Mouse (Mus musculus) neural tube, embryonic 13.5 days (tissue): ENCODE results near the gene Cacng4. TPM values are rescaled to one million over a fixed set of nuclear protein-coding genes. Genes with fewer than 3 reads are reported as not detected.

Experiments used
- ATAC-seq: fragments of 200-750 bp; cut with Nextera tagmentation; 2 replicates; pipeline ENCODE4 v1.8.0; 2017; ENCODE audit warnings: low read depth, mild to moderate bottlenecking, moderate TSS enrichment, moderate library complexity
- H3K27ac ChIP-seq: fragments of 300-500 bp; sonication (generic); replicated peaks from 2 replicates; pipeline ENCODE4 v1.5.1; 2015; ENCODE audit warnings: moderate library complexity, mild to moderate bottlenecking, inconsistent platforms
- H3K27me3 ChIP-seq: fragments of 300-500 bp; sonication (generic); 2 replicates; pipeline ENCODE4 v1.6.1; 2015; ENCODE audit warnings: mild to moderate bottlenecking, inconsistent platforms
- H3K36me3 ChIP-seq: fragments of 300-500 bp; sonication (generic); 2 replicates; pipeline ENCODE4 v1.6.1; 2015; ENCODE audit warnings: mild to moderate bottlenecking, inconsistent platforms
- H3K4me1 ChIP-seq: fragments of 300-500 bp; sonication (generic); replicated peaks from 2 replicates; pipeline ENCODE4 v1.6.1; 2015; ENCODE audit warnings: inconsistent platforms
- H3K4me2 ChIP-seq: fragments of 300-500 bp; sonication (generic); 2 replicates; pipeline ENCODE4 v1.6.1; 2015; ENCODE audit warnings: inconsistent platforms, mild to moderate bottlenecking, moderate library complexity
- H3K4me3 ChIP-seq: fragments of 300-500 bp; sonication (generic); 2 replicates; pipeline ENCODE4 v1.5.1; 2015; ENCODE audit warnings: mild to moderate bottlenecking, inconsistent platforms
- H3K9ac ChIP-seq: fragments of 300-500 bp; sonication (generic); 2 replicates; pipeline ENCODE4 v1.6.1; 2015; ENCODE audit warnings: moderate library complexity, mild to moderate bottlenecking, inconsistent platforms
- H3K9me3 ChIP-seq: fragments of 300-500 bp; sonication (generic); 2 replicates; pipeline ENCODE4 v1.6.1; 2016; ENCODE audit warnings: inconsistent platforms
- WGBS: fragments of 180-500 bp; shearing (Covaris S2); methylation state at CpG from one replicate; pipeline ENCODE4 v1.1.7; 2015; 5-methylcytosine and 5-hydroxymethylcytosine counted together
- polyA plus RNA-seq: library from polyadenylated mRNA; unstranded; fragments of >200 nt; fragmentation: Nextera tagmentation; extraction: Ambion mirVana; gene quantifications from 2 replicates; pipeline ENCODE4 v1.2.1, GENCODE M21; 2015

Cacng4 gene
- polyA plus RNA-seq, 1 experiment from 2014 or later, result 43.2 TPM

- peaks cover 74% of the 10 kb centered on the region for H3K4me1 ChIP-seq
- no peaks in the 10 kb centered on the region for H3K27me3 ChIP-seq
- no peaks in the 10 kb centered on the region for H3K9me3 ChIP-seq
- peak; percentile 38; the same call in 1 of the 2 replicates for ATAC-seq
- peaks cover 5% of the 10 kb centered on the region; the same call in 1 of the 2 replicates for H3K36me3 ChIP-seq
- WGBS, result 48% methylated on average over 8 of the region's 8 CpGs
- H3K4me2 ChIP-seq, result no peak overlapping the region
- peak overlapping the region; percentile 67 for H3K27ac ChIP-seq
- no peak overlapping the region for H3K4me3 ChIP-seq
- no peak overlapping the region for H3K9ac ChIP-seq
Measured at GRCm38 (mm10) chr11:107768361-107768760, 26.0 kb downstream of the Cacng4 start.

DNA sequence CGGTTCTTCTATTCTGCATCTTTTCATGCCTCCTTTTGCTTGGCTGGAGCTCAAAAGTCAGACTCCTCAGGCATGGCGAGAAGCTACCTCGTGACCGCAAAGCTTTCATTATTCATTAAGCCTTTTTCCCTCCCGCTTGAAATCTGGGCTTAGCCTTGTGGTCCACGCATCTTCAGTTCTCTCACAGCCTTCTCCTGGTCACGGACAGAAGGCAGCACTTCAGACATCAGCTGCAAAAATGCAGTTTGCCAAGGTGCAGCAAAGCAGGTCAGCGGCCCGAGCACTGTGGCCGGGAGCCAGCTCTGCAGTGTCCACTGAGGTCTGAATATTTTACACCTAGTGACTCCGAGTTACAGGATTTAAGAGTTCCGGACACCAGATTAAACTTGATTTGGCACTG, 27.4 kb downstream of the Cacng4 start:
- Histone ChIP-seq H3K4me1 (peaks cover 74% of the 10 kb centered on the region), H3K36me3 (peaks cover 5% of the 10 kb centered on the region; the same call in 1 of the 2 replicates), H3K27me3 (no peaks in the 10 kb centered on the region), H3K27ac (no peak overlapping the region), H3K4me2 (no peak overlapping the region), H3K4me3 (no peak overlapping the region), H3K9me3 (no peaks in the 10 kb centered on the region), H3K9ac (no peak overlapping the region; the same call in 1 of the 2 replicates)
- 58% methylated on average over 12 of the region's 12 CpGs for WGBS
- no peak for ATAC-seq

DNA sequence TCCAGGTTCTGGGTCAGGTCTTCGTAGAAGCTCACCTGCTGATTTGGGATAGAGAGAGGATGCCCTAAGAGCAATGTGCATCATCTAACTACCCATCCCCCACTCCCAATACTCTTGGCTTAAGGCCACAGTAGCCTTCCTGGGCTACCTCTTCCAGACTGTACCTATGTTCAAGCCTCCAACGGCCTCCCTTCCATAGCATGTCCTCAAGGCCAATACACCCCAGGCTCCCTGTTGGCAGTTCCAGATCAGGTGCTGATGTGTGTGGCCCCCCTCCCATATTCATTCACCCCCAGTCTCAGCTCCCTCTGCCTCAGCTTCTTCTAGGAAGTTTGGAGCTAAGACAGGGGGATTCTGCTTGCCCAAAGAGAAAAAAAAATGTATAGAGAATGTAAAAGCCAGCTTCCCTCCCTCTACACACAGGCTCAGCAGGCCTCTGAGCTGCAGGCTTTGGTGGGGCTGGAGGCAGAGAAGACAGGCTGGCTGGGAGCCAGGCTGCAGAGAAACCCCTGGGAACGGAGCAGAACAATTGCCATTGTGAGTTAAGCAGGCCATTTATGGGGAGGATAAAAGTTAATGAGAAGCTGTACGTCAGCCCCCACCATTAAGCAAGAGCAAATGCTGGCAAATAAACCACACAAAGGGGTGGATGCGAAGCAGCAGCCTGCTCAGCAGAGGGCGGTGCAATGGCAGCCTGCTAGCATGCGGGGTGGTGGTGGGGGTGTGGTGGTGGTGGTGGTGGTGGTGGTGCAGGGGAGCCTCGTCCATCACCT, 31.5 kb downstream of the Cacng4 start:
- Histone ChIP-seq H3K9ac (peak overlapping the region; percentile 52; the same call in 1 of the 2 replicates), H3K36me3 (0 out of 2 replicates have a peak, but pooled peaks cover under 1% of the 10 kb centered on the region), H3K4me3 (no peak overlapping the region), H3K27ac (peak overlapping the region; percentile 95), H3K27me3 (no peaks in the 10 kb centered on the region), H3K9me3 (no peaks in the 10 kb centered on the region), H3K4me2 (peak overlapping the region; percentile 22; the same call in 1 of the 2 replicates), H3K4me1 (peaks cover 78% of the 10 kb centered on the region)
- ATAC-seq, result peak; percentile 85
- WGBS, result 9% methylated on average over 8 of the region's 8 CpGs

DNA sequence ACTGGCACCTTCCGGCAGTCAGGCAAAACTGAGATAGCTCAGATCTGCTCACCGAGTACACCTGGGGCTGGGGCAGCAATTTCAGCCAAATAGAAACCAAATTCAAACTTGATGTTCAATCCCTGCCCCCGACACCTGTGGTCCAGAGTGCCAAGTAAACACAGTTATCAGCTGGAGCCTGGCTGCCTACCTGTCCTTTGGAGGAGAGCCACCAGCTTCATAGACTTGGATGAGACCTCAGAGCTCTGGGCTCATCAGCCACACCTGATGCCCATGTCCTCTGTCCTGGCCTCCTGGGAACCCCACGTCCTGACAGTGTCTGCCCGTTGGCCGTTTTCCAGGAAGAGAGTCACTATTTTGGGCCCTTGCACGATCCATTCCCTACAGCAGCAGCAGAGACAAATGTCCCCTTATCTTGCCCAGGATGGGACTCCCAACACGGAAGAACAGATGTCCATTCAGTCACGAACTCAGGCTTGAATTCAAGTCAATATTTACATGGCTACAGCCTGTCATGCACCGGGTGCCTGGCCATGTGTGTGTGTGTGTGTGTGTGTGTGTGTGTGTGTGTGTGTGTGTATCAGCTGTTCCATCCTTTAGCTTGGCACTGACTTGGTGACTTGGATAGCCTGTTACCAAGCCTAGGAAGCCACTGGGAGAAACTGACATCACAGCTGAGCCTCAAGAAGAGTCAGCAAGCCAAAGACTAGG, 32.4 kb downstream of the Cacng4 start:
- Histone ChIP-seq H3K4me1 (peaks cover 69% of the 10 kb centered on the region), H3K27me3 (no peaks in the 10 kb centered on the region), H3K9me3 (no peaks in the 10 kb centered on the region), H3K27ac (peak overlapping the region; percentile 95), H3K4me3 (no peak overlapping the region), H3K4me2 (no peak overlapping the region), H3K9ac (0 out of 2 replicates have a peak overlapping the region, but pooled peaks have one; percentile 35), H3K36me3 (peaks cover 10% of the 10 kb centered on the region; the same call in 1 of the 2 replicates)
- 67% methylated on average over 10 of the region's 10 CpGs for WGBS
- ATAC-seq, result no peak

- peak overlapping the region; percentile 82 for H3K27ac ChIP-seq
- no peaks in the 10 kb centered on the region for H3K27me3 ChIP-seq
- H3K9me3 ChIP-seq, result no peaks in the 10 kb centered on the region
- no peak overlapping the region for H3K4me3 ChIP-seq
- no peak overlapping the region for H3K9ac ChIP-seq
- ATAC-seq, result no peak; the same call in 1 of the 2 replicates
- peaks cover 12% of the 10 kb centered on the region; the same call in 1 of the 2 replicates for H3K36me3 ChIP-seq
- no peak overlapping the region for H3K4me2 ChIP-seq
- 48% methylated on average over 10 of the region's 10 CpGs for WGBS
- H3K4me1 ChIP-seq, result peaks cover 61% of the 10 kb centered on the region
Measured at GRCm38 (mm10) chr11:107760001-107760400, 34.4 kb downstream of the Cacng4 start.

DNA sequence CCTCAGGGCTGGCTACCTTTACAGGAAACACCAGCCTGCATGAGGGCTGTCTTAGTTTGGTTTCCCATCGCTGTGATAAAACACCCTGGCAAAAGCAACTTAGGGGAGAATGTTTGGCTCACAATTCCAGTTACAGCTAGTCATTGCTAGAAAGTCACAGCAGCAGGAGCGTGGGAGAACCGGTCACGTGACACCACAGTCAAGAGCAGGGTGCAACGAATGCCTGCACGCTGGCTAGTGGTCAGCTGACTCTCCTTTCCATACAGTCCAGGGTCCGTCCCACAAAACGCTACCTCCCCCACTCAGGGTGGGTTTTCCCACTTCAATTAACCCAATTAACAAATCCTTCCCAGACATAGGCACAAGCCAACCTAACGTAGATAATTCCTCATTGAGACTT, 34.8 kb downstream of the Cacng4 start:
- no peak overlapping the region for H3K4me3 ChIP-seq
- H3K36me3 ChIP-seq, result peaks cover 12% of the 10 kb centered on the region; the same call in 1 of the 2 replicates
- no peaks in the 10 kb centered on the region for H3K27me3 ChIP-seq
- H3K4me2 ChIP-seq, result no peak overlapping the region
- no peak for ATAC-seq
- H3K27ac ChIP-seq, result peak overlapping the region; percentile 82
- H3K9me3 ChIP-seq, result no peaks in the 10 kb centered on the region
- WGBS, result 80% methylated on average over 9 of the region's 9 CpGs
- peaks cover 56% of the 10 kb centered on the region for H3K4me1 ChIP-seq
- no peak overlapping the region for H3K9ac ChIP-seq

- H3K4me2 ChIP-seq, result no peak overlapping the region
- H3K4me1 ChIP-seq, result peaks cover 31% of the 10 kb centered on the region
- no peak overlapping the region for H3K9ac ChIP-seq
- no peaks in the 10 kb centered on the region for H3K9me3 ChIP-seq
- no peaks in the 10 kb centered on the region for H3K27me3 ChIP-seq
- ATAC-seq, result no peak
- H3K36me3 ChIP-seq, result peaks cover 14% of the 10 kb centered on the region; the same call in 1 of the 2 replicates
- H3K27ac ChIP-seq, result no peak overlapping the region
- no peak overlapping the region for H3K4me3 ChIP-seq
- 70% methylated on average over 5 of the region's 5 CpGs for WGBS
Measured at GRCm38 (mm10) chr11:107749114-107749513, 45.2 kb downstream of the Cacng4 start.

- no peak overlapping the region for H3K4me3 ChIP-seq
- H3K27ac ChIP-seq, result no peak overlapping the region
- no peaks in the 10 kb centered on the region for H3K9me3 ChIP-seq
- H3K4me2 ChIP-seq, result no peak overlapping the region
- no peak for ATAC-seq
- H3K36me3 ChIP-seq, result peaks cover 14% of the 10 kb centered on the region; the same call in 1 of the 2 replicates
- H3K4me1 ChIP-seq, result peaks cover 32% of the 10 kb centered on the region
- no peaks in the 10 kb centered on the region for H3K27me3 ChIP-seq
- no peak overlapping the region for H3K9ac ChIP-seq
- 60% methylated on average over 5 of the region's 5 CpGs for WGBS
Measured at GRCm38 (mm10) chr11:107748243-107749035, 45.9 kb downstream of the Cacng4 start.

GRCm38 (mm10) chr11:107743100-107743499, 51.3 kb downstream of the Cacng4 start:
- H3K36me3 ChIP-seq, result peaks cover 36% of the 10 kb centered on the region
- no peak overlapping the region for H3K9ac ChIP-seq
- no peak overlapping the region for H3K4me2 ChIP-seq
- H3K4me3 ChIP-seq, result no peak overlapping the region
- ATAC-seq, result no peak
- no peaks in the 10 kb centered on the region for H3K9me3 ChIP-seq
- 44% methylated on average over 3 of the region's 3 CpGs for WGBS
- H3K4me1 ChIP-seq, result peaks cover 50% of the 10 kb centered on the region
- H3K27me3 ChIP-seq, result no peaks in the 10 kb centered on the region
- H3K27ac ChIP-seq, result no peak overlapping the region

DNA sequence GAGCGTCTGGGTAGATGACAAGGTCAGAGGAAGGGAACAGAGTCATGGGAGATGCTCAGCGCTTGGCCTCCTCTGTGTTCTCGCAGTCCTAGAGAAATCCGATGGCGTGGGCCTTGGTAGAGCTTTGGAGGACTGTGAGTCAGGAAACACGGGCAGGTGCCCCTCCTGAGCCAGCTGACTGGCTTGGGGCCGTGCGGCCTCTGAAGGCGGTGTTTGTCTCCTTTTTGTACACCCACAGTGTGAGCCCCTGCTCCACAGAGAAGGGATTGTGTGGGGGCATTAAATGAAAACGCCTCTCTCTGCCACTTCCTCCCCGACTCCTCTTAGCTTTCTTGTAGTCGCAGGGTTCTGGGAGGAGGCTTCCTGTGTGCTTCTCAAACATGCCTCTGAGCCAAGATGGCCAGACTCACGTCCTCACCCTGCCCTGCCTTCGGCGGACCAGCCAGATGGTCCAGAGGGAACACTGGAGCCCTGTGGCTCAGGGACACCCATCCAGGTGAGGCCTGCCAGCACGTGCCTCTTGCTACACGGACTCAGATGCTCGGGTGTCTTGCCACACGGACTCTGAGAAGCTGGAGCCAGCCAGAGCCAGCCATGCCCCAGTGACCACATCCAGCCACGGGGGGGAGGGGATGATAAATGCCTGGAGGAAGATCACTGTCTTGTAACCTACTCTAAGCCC, 55.8 kb downstream of the Cacng4 start:
- Histone ChIP-seq H3K36me3 (peaks cover 79% of the 10 kb centered on the region), H3K9me3 (no peaks in the 10 kb centered on the region)
- 82% methylated on average over 20 of the region's 20 CpGs for WGBS

DNA sequence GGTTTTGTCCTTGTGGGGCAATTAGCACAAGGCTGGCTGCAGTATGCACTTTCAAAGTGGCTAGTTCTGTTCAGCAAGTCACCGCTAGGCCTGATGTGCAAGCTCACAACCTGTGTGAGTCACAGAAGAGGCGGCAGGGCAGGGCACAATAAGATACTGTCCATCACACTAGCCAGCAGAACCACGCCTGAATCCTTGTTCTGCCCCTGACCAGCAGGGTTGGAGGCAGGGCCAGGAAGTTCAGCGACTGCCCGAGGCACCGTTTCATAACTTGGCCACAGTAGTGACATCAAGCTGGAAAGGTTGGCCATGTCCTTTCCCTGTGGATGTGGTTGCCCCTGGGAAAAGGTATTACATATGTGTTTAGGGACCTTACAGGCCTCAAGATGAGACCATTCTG, 56.5 kb downstream of the Cacng4 start:
- Histone ChIP-seq H3K4me1 (peaks cover 22% of the 10 kb centered on the region), H3K27ac (no peak overlapping the region), H3K27me3 (no peaks in the 10 kb centered on the region), H3K9ac (no peak overlapping the region), H3K4me3 (no peak overlapping the region), H3K4me2 (no peak overlapping the region), H3K9me3 (no peaks in the 10 kb centered on the region), H3K36me3 (peaks cover 84% of the 10 kb centered on the region)
- WGBS, result 92% methylated on average over 6 of the region's 6 CpGs
- no peak for ATAC-seq

More for the DNA sequence above, 55.8 kb downstream of the Cacng4 start:
- Histone ChIP-seq H3K27ac (no peak overlapping the region), H3K4me3 (no peak overlapping the region), H3K27me3 (no peaks in the 10 kb centered on the region), H3K4me1 (peaks cover 29% of the 10 kb centered on the region), H3K9ac (no peak overlapping the region), H3K4me2 (no peak overlapping the region)
- no peak for ATAC-seq
